Mouse (Mus musculus) embryonic stem cell, embryonic (primary cell): ENCODE measurements around the gene Kif27.
"Not testable (repeated sequence)": the region's sequence is repeated elsewhere in the genome, so short reads cannot be mapped to it uniquely, and the experiment has no call there.

Experiments
- CTCF ChIA-PET, 4 experiments: fragments of 300-600 bp in 2 of 4; fragments of 350-600 bp in 2 of 4; sonication (Branson Sonifier 250); formaldehyde crosslinking; loops; one replicate each; lab custom pipeline; 2022; ENCODE audit warnings: inconsistent platforms in 2 of 4; lab: Charles Lee
- POLR2A ChIA-PET, 4 experiments: fragments of 300-600 bp in 2 of 4; fragments of 350-600 bp in 2 of 4; sonication (Branson Sonifier 250); formaldehyde crosslinking; loops; one replicate each; lab custom pipeline; 2022; ENCODE audit warnings: antibody characterized with exemption in 4 of 4, inconsistent platforms in 1 of 4; lab: Charles Lee

Gene Kif27

DNA sequence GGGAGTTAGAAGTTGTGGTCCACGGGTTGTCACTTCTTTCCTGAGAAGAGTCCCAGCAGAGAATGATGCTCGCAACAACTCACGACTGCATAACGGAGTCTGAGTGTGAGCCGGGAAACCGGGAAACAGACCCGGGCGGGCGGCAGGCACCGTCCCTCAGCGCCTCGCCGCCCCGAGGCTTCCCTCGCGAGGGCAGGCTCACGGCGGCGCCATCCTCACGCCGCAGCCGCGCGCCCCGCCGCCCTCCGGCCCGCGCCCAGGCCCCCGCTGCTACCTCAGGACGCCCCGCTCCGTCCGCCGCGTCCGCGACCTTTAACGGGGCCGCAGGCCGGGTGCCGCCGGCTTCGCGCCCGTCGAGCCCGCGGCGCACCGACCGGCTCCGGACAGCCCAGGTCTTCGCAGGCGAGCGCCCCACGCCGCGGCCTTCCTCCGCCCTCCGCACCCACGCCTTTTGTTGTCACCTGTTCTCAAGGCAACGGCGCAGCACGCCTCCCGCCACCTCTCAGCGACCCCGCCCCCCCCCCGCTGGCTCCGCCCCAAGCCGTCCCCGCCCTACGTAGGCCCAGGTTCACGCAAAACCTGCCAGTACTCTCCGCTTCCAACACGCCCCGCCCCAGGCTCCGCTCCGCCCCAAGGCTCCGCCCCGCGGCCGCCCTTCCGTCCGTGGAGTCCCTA lies at the start of gene Kif27:
TSS of gene Kif27 (minus strand) at position 494 of the 675 bp plus-strand sequence.
- CTCF ChIA-PET: interaction anchor here in 2 of 4 experiments (0.6 kb wide), 2 partner anchors 13 to 313 kb away, joined by 3 to 4 read pairs; no protein-coding TSS in a partner anchor
- POLR2A ChIA-PET: interaction anchor here in 2 of 4 experiments (0.6 to 1.0 kb wide), 5 partner anchors 23 to 229 kb away, joined by 3 to 5 read pairs (median 3); no protein-coding TSS in a partner anchor

GRCm38 (mm10) chr13:58403243-58403642 lies 44.3 kb upstream of the Kif27 start, which contains the start of gene Hnrnpk:
TSS of gene Hnrnpk (minus strand) at chr13:58403343.
- POLR2A ChIA-PET: interaction anchor here in 3 of 4 experiments (0.8 to 1.6 kb wide), 16 partner anchors 10 to 290 kb away, joined by 3 to 14 read pairs (median 4); partner anchors contain the start of genes 2210016F16Rik (in 1 of the 3), Hnrnpa0 (in 1 of the 3) and Klhl3 (in 1 of the 3)
- CTCF ChIA-PET: not testable (repeated sequence)

DNA sequence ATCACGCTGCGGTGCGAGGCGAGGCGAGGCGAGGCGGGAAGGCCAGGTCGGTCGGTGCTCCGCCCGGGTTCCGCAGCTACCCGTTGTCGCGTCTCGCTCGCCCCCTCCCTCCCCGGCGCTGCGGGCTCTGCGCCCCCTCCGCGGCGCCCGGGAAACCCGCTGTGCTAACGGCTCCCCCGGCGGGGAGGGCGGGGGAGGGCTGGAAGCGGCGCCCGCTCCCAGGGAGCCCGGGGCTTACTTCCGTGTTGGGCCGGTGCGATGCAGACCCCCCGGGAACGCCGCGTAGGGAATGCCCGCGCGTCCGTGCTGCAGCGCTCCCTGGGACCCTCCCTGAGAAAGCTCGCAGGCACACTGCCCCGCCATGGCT lies 43.8 kb upstream of the Kif27 start:
- POLR2A ChIA-PET: interaction anchor here in 3 of 4 experiments (0.7 to 1.6 kb wide), 33 partner anchors 9 to 492 kb away, joined by 3 to 14 read pairs (median 3); partner anchors contain the start of genes 2210016F16Rik (in 1 of the 3), Hnrnpa0 (in 1 of the 3) and Klhl3 (in 1 of the 3)
- CTCF ChIA-PET: no interaction called here

GRCm38 (mm10) chr13:58402003-58402743 lies 43.3 kb upstream of the Kif27 start, which contains the start of gene Rmi1:
TSS of gene Rmi1 (plus strand) at chr13:58402248.
- CTCF ChIA-PET: no interaction called here
- POLR2A ChIA-PET: interaction anchor here in 3 of 4 experiments (0.7 to 1.6 kb wide), 32 partner anchors 9 to 493 kb away, joined by 3 to 14 read pairs (median 3); partner anchors contain the start of genes 2210016F16Rik (in 1 of the 3), Hnrnpa0 (in 1 of the 3) and Klhl3 (in 1 of the 3)

DNA sequence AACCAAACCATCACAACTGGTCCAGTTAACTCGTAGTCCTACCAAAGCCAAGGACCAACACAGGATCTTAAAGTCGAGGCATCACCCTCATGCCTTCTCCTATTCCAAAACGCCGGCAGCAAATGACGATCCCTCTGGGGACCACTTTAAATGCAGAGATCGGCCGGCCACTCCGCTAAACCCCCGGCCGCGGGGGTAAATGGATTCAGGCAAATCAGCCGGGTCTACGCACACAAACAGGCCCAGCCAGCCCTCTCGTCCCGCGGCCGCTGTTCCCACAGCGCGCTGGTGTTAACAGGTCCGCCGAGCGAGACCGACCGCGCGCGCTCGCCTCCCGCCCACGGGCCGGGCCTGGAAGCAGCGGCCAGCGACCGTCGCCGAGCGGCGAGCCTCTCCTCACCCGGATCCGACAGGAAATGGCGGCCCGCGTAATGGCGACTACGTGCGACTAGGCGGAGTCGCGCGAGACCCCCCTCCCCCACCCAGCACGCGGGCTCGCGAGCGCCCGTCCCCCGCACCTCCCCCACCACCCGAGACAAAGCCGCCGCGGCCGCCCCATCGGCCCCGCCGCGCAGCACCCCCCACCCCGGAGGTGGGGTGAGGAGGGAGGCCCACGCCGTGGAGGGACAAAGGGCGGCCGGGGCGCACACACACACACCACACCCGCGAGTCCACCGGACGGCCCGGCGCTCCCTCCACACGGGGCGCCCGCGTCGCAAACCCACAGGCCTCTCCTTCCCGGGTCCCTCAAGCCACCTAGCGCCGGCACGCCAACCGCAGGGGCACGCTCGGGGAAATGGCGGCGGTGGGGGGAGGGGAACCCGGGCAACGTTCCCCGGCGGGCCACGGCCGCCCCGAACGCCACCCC lies 42.4 kb upstream of the Kif27 start:
- CTCF ChIA-PET: no interaction called here
- POLR2A ChIA-PET: no interaction called here

- ChIA-PET POLR2A (interaction anchor here in 3 of 4 experiments (0.7 to 3.8 kb wide), 9 partner anchors 10 to 594 kb away, joined by 3 to 139 read pairs (median 5); partner anchors contain the start of gene 2210016F16Rik (in 2 of the 3)), CTCF (no interaction called here)
These were observed 41.7 kb upstream of the Kif27 start for GRCm38 (mm10) chr13:58400576-58400975.

GRCm38 (mm10) chr13:58397651-58398050 lies 38.7 kb upstream of the Kif27 start:
- CTCF ChIA-PET: no interaction called here
- POLR2A ChIA-PET: interaction anchor here in 2 of 4 experiments (0.6 to 3.8 kb wide), 5 partner anchors 9 to 124 kb away, joined by 3 to 139 read pairs (median 3); partner anchors contain the start of gene 2210016F16Rik (in 1 of the 2)

DNA sequence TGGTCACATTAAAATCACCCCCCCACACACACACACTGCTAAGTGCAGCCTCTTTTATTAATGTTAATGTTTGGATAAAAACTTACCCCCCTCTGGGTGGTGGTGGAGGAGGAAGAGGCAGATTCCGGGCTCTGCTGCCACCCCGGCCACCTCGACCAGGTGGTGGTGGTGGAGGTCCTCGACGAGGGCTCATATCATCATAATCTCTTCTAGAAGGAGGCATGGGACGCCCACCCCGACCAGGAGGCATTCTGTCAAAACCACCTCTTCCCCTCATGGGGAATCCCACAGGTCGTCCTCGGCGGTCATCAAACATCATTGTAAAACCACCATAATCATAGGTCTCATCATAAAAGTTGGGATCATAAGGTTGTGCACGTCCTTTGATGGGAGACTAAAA lies 35.5 kb upstream of the Kif27 start:
- POLR2A ChIA-PET: interaction anchor here (0.5 to 3.4 kb wide), 10 partner anchors 8 to 107 kb away, joined by 3 to 34 read pairs (median 4); partner anchors contain the start of gene 2210016F16Rik (in 3 of the 4)
- CTCF ChIA-PET: not testable (repeated sequence)

GRCm38 (mm10) chr13:58389324-58389951 lies 30.5 kb upstream of the Kif27 start:
- CTCF ChIA-PET: interaction anchor here in 1 of 4 experiments (0.8 to 1.0 kb wide), 2 partner anchors 200 to 231 kb away, joined by 3 to 4 read pairs; no protein-coding TSS in a partner anchor
- POLR2A ChIA-PET: interaction anchor here in 3 of 4 experiments (0.6 to 8.8 kb wide), 14 partner anchors 8 to 206 kb away, joined by 3 to 139 read pairs (median 4); partner anchors contain the start of genes Hnrnpk (in 1 of the 3) and Rmi1 (in 1 of the 3)

DNA sequence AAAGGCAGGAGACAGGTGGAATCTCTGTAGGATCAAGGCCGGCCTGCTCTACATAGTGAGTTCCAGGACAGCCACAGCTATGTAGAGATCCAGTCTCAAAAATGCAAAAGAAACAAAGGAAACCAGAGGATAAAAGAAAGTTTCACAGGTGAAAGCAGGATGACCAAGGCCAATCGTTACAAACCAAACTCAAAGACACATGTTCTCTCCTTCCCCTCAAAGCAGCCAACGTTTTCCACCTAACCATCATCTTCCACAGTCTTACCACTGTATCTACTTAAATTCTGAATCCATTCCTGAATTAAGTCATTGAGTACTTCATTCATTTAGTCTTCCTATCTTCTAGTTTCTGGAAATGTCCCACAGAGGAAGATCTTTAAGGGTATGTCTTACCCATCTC lies 29.5 kb upstream of the Kif27 start:
- CTCF ChIA-PET: interaction anchor here (0.9 to 2.3 kb wide), 12 partner anchors 11 to 230 kb away, joined by 3 to 11 read pairs (median 4); no protein-coding TSS in a partner anchor
- POLR2A ChIA-PET: interaction anchor here in 3 of 4 experiments (0.7 to 8.8 kb wide), 24 partner anchors 7 to 376 kb away, joined by 3 to 139 read pairs (median 3); no protein-coding TSS in a partner anchor

- POLR2A ChIA-PET: interaction anchor here (0.5 to 8.8 kb wide), 29 partner anchors 7 to 376 kb away, joined by 3 to 139 read pairs (median 4); partner anchors contain the start of gene Hnrnpk (in 1 of the 4)
- CTCF ChIA-PET: interaction anchor here (0.6 to 2.3 kb wide), 13 partner anchors 11 to 344 kb away, joined by 3 to 11 read pairs (median 4); no protein-coding TSS in a partner anchor
These were observed 29.0 kb upstream of the Kif27 start for GRCm38 (mm10) chr13:58387948-58388347.

DNA sequence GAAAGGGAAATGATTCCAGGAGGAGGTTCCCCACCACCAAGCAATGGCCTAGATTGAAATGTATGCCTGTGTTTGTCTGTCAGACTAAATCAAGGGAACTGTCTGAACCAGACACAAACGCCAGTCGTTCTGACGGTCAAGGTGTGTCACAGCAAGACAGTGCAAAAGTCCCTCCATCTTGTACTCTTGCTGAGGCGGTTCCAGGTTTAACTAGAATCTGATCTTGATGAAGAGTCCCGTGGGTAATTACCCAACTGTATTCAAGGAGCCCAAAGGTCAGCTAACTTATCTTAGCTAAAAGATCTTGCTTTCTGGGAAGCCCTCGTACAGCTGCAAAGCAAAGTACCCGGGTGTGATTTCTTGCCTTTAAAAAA lies 26.6 kb upstream of the Kif27 start:
- ChIA-PET POLR2A (interaction anchor here in 3 of 4 experiments (0.8 to 8.8 kb wide), 30 partner anchors 8 to 257 kb away, joined by 3 to 139 read pairs (median 4); partner anchors contain the start of genes Rmi1 (in 2 of the 3), Hnrnpa0 (in 1 of the 3) and Hnrnpk (in 1 of the 3)), CTCF (interaction anchor here in 2 of 4 experiments (1.0 to 2.4 kb wide), 3 partner anchors 98 to 197 kb away, joined by 3 to 7 read pairs (median 3); no protein-coding TSS in a partner anchor)

DNA sequence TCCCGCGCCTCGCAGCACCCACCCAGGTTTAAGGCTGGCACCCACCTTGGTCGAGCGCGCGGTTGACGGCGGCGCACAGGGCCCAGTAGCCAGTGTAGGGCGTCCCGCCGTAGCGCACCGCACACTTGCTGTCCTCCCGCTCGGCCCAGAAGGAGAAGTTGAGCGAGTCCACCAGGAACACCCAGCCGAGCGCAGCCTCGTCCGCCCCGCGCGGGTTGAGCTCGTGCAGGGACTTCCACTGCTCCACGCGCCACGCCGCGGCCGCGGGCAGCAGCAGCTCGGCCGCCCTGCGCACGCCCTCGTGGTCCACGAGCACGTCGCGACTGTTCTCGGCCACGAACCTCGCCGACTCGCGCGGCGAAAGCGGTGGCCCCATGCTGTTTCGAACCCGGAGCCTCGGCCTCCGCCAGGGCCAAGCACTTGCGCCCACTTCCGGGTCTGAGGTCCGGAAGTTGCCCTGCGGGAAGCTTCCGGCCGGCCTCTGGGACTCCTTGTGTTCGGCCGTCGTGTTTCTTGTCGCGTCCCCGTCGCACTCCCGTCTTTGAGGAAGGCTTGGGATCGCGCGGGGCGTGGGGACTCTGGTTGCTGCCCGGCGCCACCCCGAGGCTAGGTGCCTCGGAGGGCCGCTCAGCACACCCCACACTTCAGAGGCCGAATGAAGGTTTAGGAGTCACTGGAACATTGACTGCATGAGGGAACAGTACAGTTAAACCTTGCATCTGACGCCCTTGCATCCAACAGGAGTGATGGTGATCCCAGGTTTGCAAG lies 26.0 kb upstream of the Kif27 start, which contains the start of gene 2210016F16Rik:
TSS of gene 2210016F16Rik (minus strand) at position 447 of the 768 bp plus-strand sequence.
- ChIA-PET POLR2A (interaction anchor here in 3 of 4 experiments (0.7 to 8.8 kb wide), 31 partner anchors 9 to 256 kb away, joined by 3 to 139 read pairs (median 4); partner anchors contain the start of genes Hnrnpa0 (in 1 of the 3) and Rmi1 (in 1 of the 3)), CTCF (interaction anchor here in 2 of 4 experiments (0.6 to 2.4 kb wide), 5 partner anchors 19 to 197 kb away, joined by 3 to 7 read pairs (median 3); no protein-coding TSS in a partner anchor)

DNA sequence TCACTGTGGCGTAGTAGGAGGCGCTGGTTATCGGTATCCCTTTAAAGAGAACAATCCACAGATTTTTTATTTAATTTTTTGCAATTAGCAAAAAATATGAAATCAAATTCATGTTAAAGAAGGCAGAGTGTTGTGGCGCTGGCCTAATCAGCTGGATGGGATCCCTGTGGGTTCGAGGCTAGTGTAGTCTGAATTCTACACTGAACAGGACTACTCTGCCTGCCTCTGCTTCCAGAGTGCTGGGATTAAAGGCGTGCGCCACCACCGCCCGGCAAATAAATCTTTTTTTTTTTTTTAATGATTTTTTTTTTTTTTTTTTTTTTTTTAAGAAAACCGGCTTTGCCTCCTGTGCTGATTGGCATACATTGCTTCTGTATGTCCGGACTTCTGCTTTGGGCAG lies 25.4 kb upstream of the Kif27 start:
- ChIA-PET POLR2A (interaction anchor here in 3 of 4 experiments (0.7 to 8.8 kb wide), 23 partner anchors 9 to 255 kb away, joined by 3 to 139 read pairs (median 4); partner anchors contain the start of genes Hnrnpa0 (in 1 of the 3) and Rmi1 (in 1 of the 3)), CTCF (interaction anchor here in 2 of 4 experiments (0.8 to 2.4 kb wide), 4 partner anchors 95 to 235 kb away, joined by 3 to 7 read pairs (median 4); no protein-coding TSS in a partner anchor)

- ChIA-PET CTCF (no interaction called here), POLR2A (interaction anchor here in 2 of 4 experiments (0.6 to 1.6 kb wide), 4 partner anchors 12 to 213 kb away, joined by 3 to 4 read pairs (median 3); partner anchors contain the start of gene 2210016F16Rik (in 1 of the 2))
These were observed 14.2 kb upstream of the Kif27 start for GRCm38 (mm10) chr13:58373153-58373470.
